Mouse (Mus musculus): Measurements from ENCODE around the gene Ccl24.
"Not testable (repeated sequence)": the region's sequence is repeated elsewhere in the genome, so short reads cannot be mapped to it uniquely, and the experiment has no call there.

The Ccl24 gene

GRCm38 (mm10) chr5:135573006-135573405 lies at the start of gene Ccl24:
Gene Ccl24, minus strand, starts transcription at chr5:135573049.
- DNase-seq = no peak

GRCm38 (mm10) chr5:135621725-135622124 lies 48.9 kb upstream of the Ccl24 start:
- peak; percentile 49 for DNase-seq

- DNase-seq = no peak
These were observed 47.7 kb upstream of the Ccl24 start for GRCm38 (mm10) chr5:135620526-135620925.

- DNase-seq = not testable (repeated sequence)
These were observed 46.9 kb upstream of the Ccl24 start for GRCm38 (mm10) chr5:135619741-135620140.

GRCm38 (mm10) chr5:135609794-135610193 lies 36.9 kb upstream of the Ccl24 start:
- no peak for DNase-seq

- DNase-seq = no peak
These were observed 34.7 kb upstream of the Ccl24 start for GRCm38 (mm10) chr5:135607581-135607980.

- not testable (repeated sequence) for DNase-seq
These were observed 33.9 kb upstream of the Ccl24 start for GRCm38 (mm10) chr5:135606717-135607116.

- DNase-seq = not testable (repeated sequence)
These were observed 31.8 kb upstream of the Ccl24 start for GRCm38 (mm10) chr5:135604643-135605042.

GRCm38 (mm10) chr5:135589996-135590784 lies 17.3 kb upstream of the Ccl24 start:
- no peak for DNase-seq

- DNase-seq = no peak
These were observed 14.9 kb upstream of the Ccl24 start for GRCm38 (mm10) chr5:135587764-135588163.

- no peak for DNase-seq
These were observed 12.8 kb upstream of the Ccl24 start for GRCm38 (mm10) chr5:135585691-135586090.

- DNase-seq = no peak
These were observed 9.5 kb upstream of the Ccl24 start for GRCm38 (mm10) chr5:135582330-135582729.

- DNase-seq = peak; percentile 63
These were observed 6.5 kb upstream of the Ccl24 start for GRCm38 (mm10) chr5:135579331-135579751.

GRCm38 (mm10) chr5:135576055-135576454 lies 3.2 kb upstream of the Ccl24 start:
- no peak for DNase-seq

GRCm38 (mm10) chr5:135568698-135569097 lies 4.2 kb downstream of the Ccl24 start:
- DNase-seq = no peak

- DNase-seq = no peak
These were observed 5.1 kb downstream of the Ccl24 start for GRCm38 (mm10) chr5:135567556-135568265.

GRCm38 (mm10) chr5:135563469-135563868 lies 9.4 kb downstream of the Ccl24 start, which contains the start of gene Ccl26:
Gene Ccl26, minus strand, starts transcription at chr5:135563569.
- DNase-seq = no peak

- no peak for DNase-seq
These were observed 15.2 kb downstream of the Ccl24 start for GRCm38 (mm10) chr5:135557671-135558070.

GRCm38 (mm10) chr5:135557051-135557450 lies 15.8 kb downstream of the Ccl24 start:
- no peak for DNase-seq

GRCm38 (mm10) chr5:135556259-135556658 lies 16.6 kb downstream of the Ccl24 start:
- DNase-seq = no peak

- DNase-seq = no peak
These were observed 21.3 kb downstream of the Ccl24 start for GRCm38 (mm10) chr5:135551591-135551990.

GRCm38 (mm10) chr5:135550910-135551309 lies 21.9 kb downstream of the Ccl24 start:
- peak; percentile 26 for DNase-seq

GRCm38 (mm10) chr5:135547990-135548389 lies 24.9 kb downstream of the Ccl24 start:
- DNase-seq = no peak
